Mouse (Mus musculus) frontal cortex, postnatal 36 days (tissue): ENCODE measurements around the gene Rps6kc1.
"Not testable (repeated sequence)": the region's sequence is repeated elsewhere in the genome, so short reads cannot be mapped to it uniquely, and the experiment has no call there.

Experiments
- DNase-seq, 2 experiments: peaks; one replicate each; pipeline ENCODE4 v3.0.0; 2022; ENCODE audit warnings: low spot score in 2 of 2

The Rps6kc1 gene

GRCm38 (mm10) chr1:190911415-190912123 is at the start of gene Rps6kc1:
Gene Rps6kc1, minus strand, starts transcription at chr1:190911770.
- peak; percentile 81 to 84 for DNase-seq

- DNase-seq, result no peak
These were observed 47.3 kb upstream of the Rps6kc1 start for GRCm38 (mm10) chr1:190958821-190959220.

GRCm38 (mm10) chr1:190953009-190953408 is 41.4 kb upstream of the Rps6kc1 start:
- DNase-seq, result no peak

GRCm38 (mm10) chr1:190951014-190951413 is 39.4 kb upstream of the Rps6kc1 start:
- no peak for DNase-seq

GRCm38 (mm10) chr1:190948846-190949245 is 37.3 kb upstream of the Rps6kc1 start:
- no peak for DNase-seq

GRCm38 (mm10) chr1:190948439-190948838 is 36.9 kb upstream of the Rps6kc1 start:
- DNase-seq, result no peak

- no peak for DNase-seq
These were observed 36.4 kb upstream of the Rps6kc1 start for GRCm38 (mm10) chr1:190947986-190948385.

GRCm38 (mm10) chr1:190944109-190944760 is 32.7 kb upstream of the Rps6kc1 start:
- peak; percentile 64 to 81 for DNase-seq

- DNase-seq, result no peak
These were observed 28.2 kb upstream of the Rps6kc1 start for GRCm38 (mm10) chr1:190939803-190940202.

- no peak for DNase-seq
These were observed 18.6 kb upstream of the Rps6kc1 start for GRCm38 (mm10) chr1:190930181-190930580.

GRCm38 (mm10) chr1:190929010-190929695 is 17.6 kb upstream of the Rps6kc1 start:
- peak; percentile 56 to 57 for DNase-seq

- peak; percentile 98 for DNase-seq
These were observed 16.9 kb upstream of the Rps6kc1 start for GRCm38 (mm10) chr1:190928370-190929009.

- DNase-seq, result no peak
These were observed 16.3 kb upstream of the Rps6kc1 start for GRCm38 (mm10) chr1:190927751-190928369.

GRCm38 (mm10) chr1:190927311-190927710 is 15.7 kb upstream of the Rps6kc1 start:
- no peak for DNase-seq

- not testable (repeated sequence) for DNase-seq
These were observed 13.2 kb upstream of the Rps6kc1 start, which contains the start of gene Angel2 for GRCm38 (mm10) chr1:190924812-190925211. Gene Angel2, plus strand, starts transcription at chr1:190925112.

- no peak for DNase-seq
These were observed 8.3 kb upstream of the Rps6kc1 start for GRCm38 (mm10) chr1:190919725-190920469.

GRCm38 (mm10) chr1:190918938-190919337 is 7.4 kb upstream of the Rps6kc1 start:
- DNase-seq, result peak in 1 of 2 experiments; percentile 82

- no peak for DNase-seq
These were observed 1.1 kb upstream of the Rps6kc1 start for GRCm38 (mm10) chr1:190912623-190913022.

GRCm38 (mm10) chr1:190910836-190911235 is 734 bp downstream of the Rps6kc1 start:
- peak; percentile 28 to 61 for DNase-seq

- no peak for DNase-seq
These were observed 6.9 kb downstream of the Rps6kc1 start for GRCm38 (mm10) chr1:190904714-190905113.

GRCm38 (mm10) chr1:190904136-190904535 is 7.4 kb downstream of the Rps6kc1 start:
- DNase-seq, result no peak
